Mouse (Mus musculus): ENCODE results near the gene Tmc6. TPM values are rescaled to one million over a fixed set of nuclear protein-coding genes. Genes with fewer than 3 reads are reported as not detected.

Gene Tmc6
- polyA plus RNA-seq, 1 experiment = 56.0 TPM

DNA sequence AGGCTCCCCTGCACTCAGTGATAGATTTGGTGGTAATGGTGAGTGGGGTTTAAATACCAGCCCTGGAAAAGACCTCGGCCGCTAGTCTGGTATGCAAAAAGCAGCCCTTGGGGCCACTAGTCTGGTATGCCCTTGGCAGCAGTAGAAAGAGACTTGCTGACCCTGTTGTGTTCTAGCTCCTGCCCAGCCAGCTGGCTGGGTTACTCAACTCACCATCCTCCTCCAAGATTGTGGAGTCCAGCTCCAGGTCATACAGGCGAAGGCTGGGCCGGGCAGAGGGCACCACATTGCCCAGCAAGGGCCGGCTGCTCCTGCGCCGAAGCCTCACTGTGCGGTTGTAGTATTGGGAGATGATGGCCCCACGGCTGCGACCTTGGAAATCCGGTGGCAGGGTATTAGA is 4.0 kb downstream of the Tmc6 start:
- Histone ChIP-seq H3K4me3 (replicated peaks; ENCODE audit: extremely low read depth, low read depth, low read length) (no peak overlapping the region), H3K4me1 (ENCODE audit: control insufficient read depth, insufficient read depth, low read length) (peaks cover 9% of the 10 kb centered on the region)
- TF ChIP-seq POLR2A (IDR thresholded peaks at IDR 0.05; ENCODE audit: borderline replicate concordance, extremely low read depth, low read depth, low read length) (no peak), CTCF (IDR thresholded peaks at IDR 0.05; ENCODE audit: insufficient read depth, low read length) (no peak)
- DNase-seq = no peak
- WGBS = 82% methylated on average over 11 of the region's 11 CpGs

DNA sequence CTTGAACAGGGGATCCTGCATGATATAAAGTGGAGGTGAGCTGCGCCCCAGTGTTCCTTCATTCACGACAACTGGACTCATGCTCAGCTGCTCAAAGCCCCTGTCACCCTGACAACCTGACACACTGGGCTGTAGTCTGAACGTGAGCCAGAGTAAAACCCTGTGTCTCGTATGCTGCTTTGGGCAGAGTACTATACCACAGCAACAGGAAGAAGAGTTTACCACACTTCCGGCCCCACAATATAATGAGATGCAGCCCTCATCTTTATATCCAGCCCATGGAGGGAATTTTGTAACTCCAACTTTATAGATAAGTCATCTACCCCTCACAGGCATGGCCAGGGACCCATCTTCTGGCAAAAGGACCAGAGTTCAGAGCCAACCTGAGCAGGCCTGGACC is 4.9 kb downstream of the Tmc6 start:
- WGBS = 74% methylated on average over 5 of the region's 5 CpGs
- H3K4me3 ChIP-seq (replicated peaks; ENCODE audit: extremely low read depth, low read depth, low read length) = no peak overlapping the region
- no peak for TF ChIP-seq POLR2A (IDR thresholded peaks at IDR 0.05; ENCODE audit: borderline replicate concordance, extremely low read depth, low read depth, low read length)
- no peak for TF ChIP-seq CTCF (IDR thresholded peaks at IDR 0.05; ENCODE audit: insufficient read depth, low read length)
- DNase-seq = no peak
- H3K4me1 ChIP-seq (ENCODE audit: control insufficient read depth, insufficient read depth, low read length) = peaks cover 9% of the 10 kb centered on the region

- no peak overlapping the region for H3K4me3 ChIP-seq (replicated peaks; ENCODE audit: extremely low read depth, low read depth, low read length)
- H3K4me1 ChIP-seq (ENCODE audit: control insufficient read depth, insufficient read depth, low read length) = peaks cover 7% of the 10 kb centered on the region
- 92% methylated on average over 14 of the region's 14 CpGs for WGBS
- TF ChIP-seq CTCF (IDR thresholded peaks at IDR 0.05; ENCODE audit: insufficient read depth, low read length) (no peak), POLR2A (IDR thresholded peaks at IDR 0.05; ENCODE audit: borderline replicate concordance, extremely low read depth, low read depth, low read length) (no peak)
- no peak for DNase-seq
Observed at GRCm38 (mm10) chr11:117776085-117776792, 5.8 kb downstream of the Tmc6 start.

DNA sequence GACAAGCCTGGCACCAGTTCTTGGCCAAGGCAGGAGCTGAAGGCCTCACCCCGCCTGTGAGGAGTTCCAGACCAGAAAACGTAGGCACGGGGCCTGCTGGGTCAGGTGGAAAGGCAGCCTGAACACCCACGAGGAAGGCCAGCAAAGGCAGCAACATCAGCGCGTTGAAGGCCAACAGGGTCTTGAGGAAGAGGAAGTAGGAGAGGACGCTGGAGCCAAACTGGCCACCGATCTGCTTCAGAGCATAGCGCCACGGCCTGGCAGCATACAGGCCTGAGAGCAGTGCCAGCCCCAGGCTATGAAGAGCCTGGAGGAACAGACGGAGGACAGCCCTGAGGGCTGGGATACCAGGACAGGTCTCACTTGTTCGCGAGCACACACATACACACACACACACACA is 6.5 kb downstream of the Tmc6 start:
- DNase-seq = no peak
- no peak for TF ChIP-seq POLR2A (IDR thresholded peaks at IDR 0.05; ENCODE audit: borderline replicate concordance, extremely low read depth, low read depth, low read length)
- no peak for TF ChIP-seq CTCF (IDR thresholded peaks at IDR 0.05; ENCODE audit: insufficient read depth, low read length)
- WGBS = 84% methylated on average over 13 of the region's 13 CpGs
- Histone ChIP-seq H3K4me1 (ENCODE audit: control insufficient read depth, insufficient read depth, low read length) (peaks cover 7% of the 10 kb centered on the region), H3K4me3 (replicated peaks; ENCODE audit: extremely low read depth, low read depth, low read length) (no peak overlapping the region)

- WGBS = 90% methylated on average over 10 of the region's 10 CpGs
- Histone ChIP-seq H3K4me1 (ENCODE audit: control insufficient read depth, insufficient read depth, low read length) (peaks cover 7% of the 10 kb centered on the region), H3K4me3 (replicated peaks; ENCODE audit: extremely low read depth, low read depth, low read length) (no peak overlapping the region)
- DNase-seq = no peak
- TF ChIP-seq POLR2A (IDR thresholded peaks at IDR 0.05; ENCODE audit: borderline replicate concordance, extremely low read depth, low read depth, low read length) = no peak
- no peak for TF ChIP-seq CTCF (IDR thresholded peaks at IDR 0.05; ENCODE audit: insufficient read depth, low read length)
Observed at GRCm38 (mm10) chr11:117774925-117775324, 7.1 kb downstream of the Tmc6 start.

DNA sequence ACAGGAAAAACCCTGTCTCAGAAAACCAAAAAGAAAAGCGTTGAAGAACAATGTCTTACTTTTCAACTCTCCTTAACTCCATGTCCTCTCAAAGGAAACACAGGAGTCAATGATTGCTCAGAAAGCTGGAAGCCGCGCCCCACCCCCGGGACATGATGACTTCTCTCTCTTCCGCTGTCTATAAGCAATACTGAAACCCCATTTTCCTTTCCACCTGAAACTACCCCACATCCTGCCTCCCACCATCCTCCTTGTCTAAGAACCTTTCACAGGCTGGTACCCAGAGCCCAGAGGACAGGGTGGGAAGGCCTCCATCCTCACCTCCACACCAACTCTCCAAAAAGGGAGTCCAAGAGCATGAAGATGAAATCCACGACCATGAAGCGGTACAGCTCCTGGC is 9.6 kb downstream of the Tmc6 start:
- H3K4me3 ChIP-seq (replicated peaks; ENCODE audit: extremely low read depth, low read depth, low read length) = no peak overlapping the region
- WGBS = 91% methylated on average over 7 of the region's 7 CpGs
- no peak for DNase-seq
- H3K4me1 ChIP-seq (ENCODE audit: control insufficient read depth, insufficient read depth, low read length) = peaks cover 6% of the 10 kb centered on the region; the same call in 1 of the 2 replicates
- no peak for TF ChIP-seq POLR2A (IDR thresholded peaks at IDR 0.05; ENCODE audit: borderline replicate concordance, extremely low read depth, low read depth, low read length)
- TF ChIP-seq CTCF (IDR thresholded peaks at IDR 0.05; ENCODE audit: insufficient read depth, low read length) = no peak

DNA sequence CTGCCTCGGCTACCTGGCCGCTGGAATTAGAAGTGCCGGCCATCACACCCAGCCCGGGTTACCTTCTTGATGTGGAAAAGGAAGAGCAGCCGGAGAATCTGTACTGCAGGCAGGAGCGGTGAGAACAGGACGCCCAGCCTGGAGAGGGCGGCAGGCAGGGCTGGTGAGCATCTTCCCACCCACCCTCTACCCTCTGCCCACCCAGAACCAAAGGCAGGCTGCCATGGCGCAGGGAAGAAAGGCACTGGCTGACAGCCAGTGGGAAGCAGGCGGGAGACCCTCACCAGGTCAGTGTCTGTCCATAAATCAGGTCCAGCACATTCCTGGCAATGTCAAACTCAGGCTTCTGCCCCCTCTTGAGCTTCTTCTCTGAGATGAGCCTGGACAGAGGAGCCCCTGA is 11.6 kb downstream of the Tmc6 start:
- H3K4me1 ChIP-seq (ENCODE audit: control insufficient read depth, insufficient read depth, low read length) = peaks cover 6% of the 10 kb centered on the region; the same call in 1 of the 2 replicates
- H3K4me3 ChIP-seq (replicated peaks; ENCODE audit: extremely low read depth, low read depth, low read length) = no peak overlapping the region
- WGBS = 88% methylated on average over 10 of the region's 10 CpGs
- DNase-seq = no peak
- TF ChIP-seq POLR2A (IDR thresholded peaks at IDR 0.05; ENCODE audit: borderline replicate concordance, extremely low read depth, low read depth, low read length) (no peak), CTCF (IDR thresholded peaks at IDR 0.05; ENCODE audit: insufficient read depth, low read length) (no peak)

DNA sequence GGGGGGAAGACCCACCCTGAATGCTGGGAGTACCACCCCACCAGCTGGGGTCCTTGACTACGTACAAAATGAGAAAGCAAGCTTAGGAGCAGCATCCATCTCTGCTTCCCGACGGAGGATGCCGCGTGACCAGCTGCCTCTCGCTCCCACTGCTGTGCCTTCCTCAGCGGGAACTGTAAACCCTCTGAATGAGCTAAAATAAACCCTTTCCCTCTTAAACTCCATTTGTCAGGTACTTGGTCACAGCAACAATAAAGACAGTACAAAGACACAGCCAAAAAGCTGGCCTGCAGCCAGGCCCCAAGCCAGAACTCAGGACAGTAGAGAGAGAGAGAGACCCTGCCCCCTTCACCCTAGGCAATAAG is 12.3 kb downstream of the Tmc6 start:
- DNase-seq = no peak
- 83% methylated on average over 7 of the region's 7 CpGs for WGBS
- Histone ChIP-seq H3K4me1 (ENCODE audit: control insufficient read depth, insufficient read depth, low read length) (peaks cover 6% of the 10 kb centered on the region; the same call in 1 of the 2 replicates), H3K4me3 (replicated peaks; ENCODE audit: extremely low read depth, low read depth, low read length) (no peak overlapping the region)
- TF ChIP-seq POLR2A (IDR thresholded peaks at IDR 0.05; ENCODE audit: borderline replicate concordance, extremely low read depth, low read depth, low read length) (no peak), CTCF (IDR thresholded peaks at IDR 0.05; ENCODE audit: insufficient read depth, low read length) (no peak)

- no peak for TF ChIP-seq CTCF (IDR thresholded peaks at IDR 0.05; ENCODE audit: insufficient read depth, low read length)
- no peak for TF ChIP-seq POLR2A (IDR thresholded peaks at IDR 0.05; ENCODE audit: borderline replicate concordance, extremely low read depth, low read depth, low read length)
- 51% methylated on average over 20 of the region's 20 CpGs for WGBS
- DNase-seq = no peak
- H3K4me3 ChIP-seq (replicated peaks; ENCODE audit: extremely low read depth, low read depth, low read length) = no peak overlapping the region
- H3K4me1 ChIP-seq (ENCODE audit: control insufficient read depth, insufficient read depth, low read length) = peaks cover 6% of the 10 kb centered on the region; the same call in 1 of the 2 replicates
Observed at GRCm38 (mm10) chr11:117768725-117769682, 13.0 kb downstream of the Tmc6 start.
